In genomic region chr5:115649699-115650098, GRCm38 (mm10) we compare ENCODE assay signal across 18 mouse cellular contexts.
"Had no signal": no experiment of that assay in that cellular context is flagged by ENCODE, and none has a peak within 500 bp of the region (broad histone marks: within the 10 kb centered on the region; RNA-seq: fewer than 3 reads in every experiment).

No protein-coding gene starts in this region.

- H3K27ac ChIP-seq: midbrain, embryonic 12.5 days; midbrain, embryonic 15.5 days; neural tube, embryonic 13.5 days; neural tube, embryonic 15.5 days had no signal

- H3K9ac ChIP-seq: lung, embryonic 14.5 days; midbrain, embryonic 12.5 days; midbrain, embryonic 15.5 days; neural tube, embryonic 13.5 days; neural tube, embryonic 15.5 days had no signal

- ATAC-seq: midbrain, embryonic 15.5 days had no signal

- DNase-seq: lung, adult 18-20 months; lung, embryonic 14.5 days; lung, postnatal 10 days; lung, postnatal 4 days; retina, postnatal 1 day; right cerebral cortex, adult 18-20 months; right cerebral cortex, postnatal 25 days; right cerebral cortex, postnatal 4 days; spleen, adult 18-20 months; thymus, adult 18-20 months; thymus, postnatal 14 days; thymus, postnatal 36 days had no signal

- H3K9me3 ChIP-seq: midbrain, embryonic 10.5 days; midbrain, embryonic 12.5 days; midbrain, embryonic 15.5 days; neural tube, embryonic 13.5 days; neural tube, embryonic 15.5 days had no signal

- H3K4me3 ChIP-seq: midbrain, embryonic 10.5 days; midbrain, embryonic 12.5 days; midbrain, embryonic 15.5 days; myocyte; neural tube, embryonic 13.5 days; neural tube, embryonic 15.5 days had no signal

- H3K27me3 ChIP-seq: midbrain, embryonic 12.5 days; midbrain, embryonic 15.5 days; neural tube, embryonic 13.5 days; neural tube, embryonic 15.5 days had no signal

- H3K4me2 ChIP-seq: lung, embryonic 14.5 days; midbrain, embryonic 12.5 days; midbrain, embryonic 15.5 days; neural tube, embryonic 13.5 days; neural tube, embryonic 15.5 days had no signal
